Mouse (Mus musculus): ENCODE data around the gene Commd4.
"Not testable (repeated sequence)": the region's sequence is repeated elsewhere in the genome, so short reads cannot be mapped to it uniquely, and the experiment has no call there.

Gene Commd4

GRCm38 (mm10) chr9:57158013-57158470, at the start of gene Commd4:
Gene Commd4 (minus strand): TSS chr9:57158331.
- DNase-seq (ENCODE audit: low read depth): peak; percentile 95

DNA sequence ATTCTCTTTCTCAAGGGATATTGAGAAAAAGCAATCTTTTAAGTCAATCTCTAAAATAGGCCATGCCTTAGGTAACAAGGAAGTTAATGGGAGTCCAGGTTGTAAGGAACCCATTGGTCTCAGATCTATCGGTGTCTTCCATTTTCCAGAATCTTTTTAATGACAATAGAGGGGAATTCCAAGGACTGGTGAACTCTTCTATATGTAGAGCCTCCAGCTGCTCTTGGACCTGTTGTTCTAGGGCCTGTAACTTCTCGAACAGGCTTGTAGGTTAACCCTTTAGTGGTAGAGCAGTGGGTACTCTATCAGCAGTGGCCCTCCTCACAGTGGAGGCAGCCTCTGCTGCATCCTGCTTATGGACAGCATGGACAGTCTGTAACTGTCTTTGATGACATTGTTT, 48.8 kb upstream of the Commd4 start:
- no peak for DNase-seq (ENCODE audit: low read depth)

DNA sequence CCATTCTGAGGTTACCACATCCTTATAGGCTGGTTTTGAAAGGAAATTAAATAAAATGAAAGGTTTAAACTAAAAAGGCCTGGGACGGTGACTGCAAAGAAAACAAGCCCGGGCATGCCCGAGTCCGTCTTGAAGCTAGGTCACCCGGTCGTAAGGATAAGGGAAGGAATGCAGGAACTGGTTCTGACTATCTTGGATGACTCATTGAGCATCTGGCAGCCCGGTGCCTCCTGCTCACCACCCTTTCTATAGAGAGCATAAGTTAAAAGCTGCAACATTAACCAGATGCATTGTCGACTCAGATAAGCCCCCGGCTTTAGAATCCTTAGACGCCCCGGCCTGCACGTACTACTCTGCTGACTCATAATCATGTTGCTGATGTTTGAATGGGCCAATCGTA, 45.4 kb upstream of the Commd4 start:
- not testable (repeated sequence) for DNase-seq (ENCODE audit: low read depth)

DNA sequence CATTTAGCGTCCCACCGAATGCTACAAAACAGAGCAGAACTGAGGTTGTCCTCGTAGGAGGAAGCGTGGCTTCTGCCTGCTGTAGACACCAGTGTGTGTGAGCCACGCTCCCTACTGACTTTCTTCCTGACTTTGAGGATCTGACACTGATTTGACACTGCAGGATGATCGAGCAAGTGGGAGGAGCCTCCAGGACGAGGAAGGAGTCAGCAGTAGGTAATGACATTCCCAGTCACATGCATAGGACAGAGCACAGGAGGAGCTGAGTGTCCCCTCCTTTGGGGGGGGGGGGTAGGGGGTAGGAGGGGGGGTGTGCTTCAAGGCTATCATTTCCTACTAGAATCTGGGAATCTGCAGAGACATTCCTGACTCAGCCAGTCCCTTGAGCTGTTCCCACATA, 44.9 kb upstream of the Commd4 start:
- DNase-seq (ENCODE audit: low read depth): no peak

GRCm38 (mm10) chr9:57197414-57197813, 39.3 kb upstream of the Commd4 start:
- no peak for DNase-seq (ENCODE audit: low read depth)

- DNase-seq (ENCODE audit: low read depth): peak; percentile 63
These were observed 38.6 kb upstream of the Commd4 start for GRCm38 (mm10) chr9:57196708-57197107.

GRCm38 (mm10) chr9:57168411-57168810, 10.3 kb upstream of the Commd4 start:
- DNase-seq (ENCODE audit: low read depth): peak; percentile 60

- DNase-seq (ENCODE audit: low read depth): no peak
These were observed 8.0 kb upstream of the Commd4 start for GRCm38 (mm10) chr9:57166173-57166572.

- no peak for DNase-seq (ENCODE audit: low read depth)
These were observed 5.0 kb upstream of the Commd4 start for GRCm38 (mm10) chr9:57163137-57163536.

DNA sequence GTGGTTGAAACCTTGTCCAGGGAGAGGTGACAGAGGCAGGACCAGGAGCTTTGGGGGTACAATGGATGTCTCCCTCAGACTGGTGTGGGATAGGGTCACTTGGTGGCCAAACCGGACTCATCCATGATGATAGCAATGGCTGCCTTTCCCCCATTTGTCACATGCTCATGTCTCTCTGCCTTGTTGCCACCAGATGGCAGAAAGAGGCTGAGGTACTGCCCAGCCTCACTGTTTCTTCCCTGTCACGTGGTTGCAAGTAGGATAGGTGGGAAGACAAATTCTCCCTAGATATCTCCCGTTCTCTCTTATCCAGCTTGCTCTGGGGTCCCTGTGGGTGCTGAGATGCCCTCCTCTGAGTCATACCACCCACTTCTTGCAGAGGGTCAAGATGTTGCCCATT, 4.4 kb upstream of the Commd4 start:
- DNase-seq (ENCODE audit: low read depth): peak; percentile 78

- DNase-seq (ENCODE audit: low read depth): no peak
These were observed 375 bp upstream of the Commd4 start for GRCm38 (mm10) chr9:57158506-57158905.

DNA sequence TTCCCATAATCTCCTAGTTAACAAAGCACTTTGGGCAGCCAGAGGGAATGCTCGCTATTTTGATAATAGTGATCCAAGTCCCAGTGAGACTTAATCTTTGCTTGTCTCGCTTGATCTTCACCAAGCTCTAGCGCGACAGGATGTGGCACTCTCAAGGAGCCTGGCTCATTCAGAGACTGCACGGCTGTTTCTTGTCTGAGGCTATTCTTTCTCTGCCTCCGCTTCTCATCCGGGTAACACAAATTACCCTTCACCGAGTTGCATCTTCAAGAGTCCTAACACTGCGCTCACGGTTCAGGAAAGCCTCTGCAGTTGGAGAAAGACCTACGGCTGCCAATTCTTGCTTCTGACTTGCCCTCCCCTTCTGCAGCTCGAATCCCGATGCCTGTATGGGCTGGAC, 632 bp downstream of the Commd4 start:
- peak; percentile 34 for DNase-seq (ENCODE audit: low read depth)

DNA sequence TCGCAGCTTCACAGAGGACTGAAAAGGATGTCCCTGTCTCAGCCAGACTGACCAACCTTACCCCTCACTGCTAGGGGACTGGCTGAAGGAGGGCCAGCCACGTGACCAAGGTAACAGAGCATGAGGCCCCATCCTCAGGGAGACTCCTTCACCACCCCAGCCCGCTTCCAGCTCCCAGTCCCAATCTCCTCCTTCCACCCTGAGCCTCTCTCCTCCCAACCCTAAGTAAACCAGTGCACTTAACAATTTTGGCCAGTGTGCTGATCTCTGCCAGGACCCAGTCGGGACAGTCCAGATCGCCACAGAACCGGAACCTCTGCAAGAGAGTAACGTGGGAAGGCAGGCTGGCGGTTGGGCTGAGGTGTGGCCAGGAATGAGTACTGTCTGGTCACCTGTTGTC, 1.3 kb downstream of the Commd4 start:
- DNase-seq (ENCODE audit: low read depth): no peak

DNA sequence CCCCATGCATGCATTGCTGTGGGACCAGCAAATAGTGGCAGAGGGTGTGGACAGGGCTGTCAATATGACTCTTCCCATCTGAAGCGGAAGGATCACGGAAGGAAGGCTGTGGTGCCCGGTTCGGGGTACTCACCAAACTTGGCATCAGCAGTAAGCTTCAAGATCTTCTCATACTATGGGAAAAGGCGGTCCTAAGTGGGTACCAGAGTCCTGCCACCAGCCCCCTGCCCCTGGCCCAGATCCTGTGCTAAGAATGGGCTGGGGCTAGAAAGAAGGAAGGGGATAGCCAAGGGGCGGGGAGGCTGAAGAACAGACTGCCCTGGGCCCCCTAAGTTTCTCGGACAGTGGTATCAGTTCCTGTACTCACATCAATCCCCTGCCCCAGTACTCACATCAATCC, 1.7 kb downstream of the Commd4 start:
- no peak for DNase-seq (ENCODE audit: low read depth)

DNA sequence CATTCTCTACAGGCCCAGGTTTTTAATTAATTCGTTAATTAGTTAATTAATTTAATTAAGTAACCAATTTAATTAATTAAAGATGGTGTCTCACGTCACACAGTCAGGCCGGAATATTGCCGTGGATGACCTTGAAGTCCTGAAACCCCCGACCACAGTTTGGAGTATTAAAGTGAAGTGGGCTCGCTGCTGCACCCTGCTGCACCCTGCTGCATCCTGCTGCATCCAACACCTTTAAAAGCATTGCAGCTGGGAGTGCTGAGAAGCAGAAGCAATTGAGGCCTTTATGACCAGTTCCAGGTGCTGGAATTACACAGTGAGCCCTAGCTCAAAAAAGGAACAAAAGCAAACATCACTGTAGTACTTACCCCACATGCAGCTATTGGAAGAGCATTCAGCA, 5.8 kb downstream of the Commd4 start:
- peak; percentile 23 for DNase-seq (ENCODE audit: low read depth)

DNA sequence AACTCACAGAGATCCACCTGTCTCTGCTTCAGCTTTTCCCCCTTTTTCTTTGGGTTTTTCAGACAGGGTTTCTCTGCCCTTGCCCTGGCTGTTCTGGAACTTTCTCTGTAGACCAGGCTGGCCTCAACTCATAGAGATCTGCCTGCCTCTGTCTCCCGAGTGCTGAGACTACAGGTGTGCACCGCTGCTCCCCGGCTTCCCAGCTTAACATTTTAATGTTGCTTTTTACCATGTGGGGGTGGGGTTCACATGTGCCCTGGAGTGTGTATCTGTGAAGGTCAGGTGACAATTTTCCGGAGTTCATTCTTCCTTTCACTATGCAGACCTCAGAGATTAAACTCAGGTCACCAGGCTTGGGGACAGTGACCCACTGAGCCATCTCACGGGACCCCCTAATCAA, 7.9 kb downstream of the Commd4 start:
- no peak for DNase-seq (ENCODE audit: low read depth)

DNA sequence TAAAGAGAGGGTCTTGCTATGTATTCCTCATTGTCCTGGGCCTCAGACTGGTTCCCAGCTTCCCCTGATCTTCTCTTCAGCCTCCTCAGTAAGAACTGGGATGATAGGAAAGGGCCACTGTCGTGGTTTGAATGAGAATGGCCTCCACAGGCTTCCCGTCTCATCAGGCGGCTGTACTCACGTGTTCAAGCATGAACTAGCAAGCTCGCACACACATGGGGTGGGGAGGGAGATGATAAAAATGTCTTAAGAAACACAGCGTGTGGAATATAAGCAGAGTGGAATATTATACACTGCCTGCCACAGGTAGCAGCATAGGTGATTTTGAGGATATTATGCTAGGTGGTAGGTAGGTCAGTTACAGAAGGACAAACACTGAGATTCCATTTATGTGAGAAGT, 9.1 kb downstream of the Commd4 start:
- no peak for DNase-seq (ENCODE audit: low read depth)

- DNase-seq (ENCODE audit: low read depth): peak; percentile 92
These were observed 9.8 kb downstream of the Commd4 start, which contains the start of gene Neil1 for GRCm38 (mm10) chr9:57148144-57148878. Gene Neil1 (minus strand): TSS chr9:57148305.

GRCm38 (mm10) chr9:57147205-57148143, 10.7 kb downstream of the Commd4 start:
- DNase-seq (ENCODE audit: low read depth): peak; percentile 32

DNA sequence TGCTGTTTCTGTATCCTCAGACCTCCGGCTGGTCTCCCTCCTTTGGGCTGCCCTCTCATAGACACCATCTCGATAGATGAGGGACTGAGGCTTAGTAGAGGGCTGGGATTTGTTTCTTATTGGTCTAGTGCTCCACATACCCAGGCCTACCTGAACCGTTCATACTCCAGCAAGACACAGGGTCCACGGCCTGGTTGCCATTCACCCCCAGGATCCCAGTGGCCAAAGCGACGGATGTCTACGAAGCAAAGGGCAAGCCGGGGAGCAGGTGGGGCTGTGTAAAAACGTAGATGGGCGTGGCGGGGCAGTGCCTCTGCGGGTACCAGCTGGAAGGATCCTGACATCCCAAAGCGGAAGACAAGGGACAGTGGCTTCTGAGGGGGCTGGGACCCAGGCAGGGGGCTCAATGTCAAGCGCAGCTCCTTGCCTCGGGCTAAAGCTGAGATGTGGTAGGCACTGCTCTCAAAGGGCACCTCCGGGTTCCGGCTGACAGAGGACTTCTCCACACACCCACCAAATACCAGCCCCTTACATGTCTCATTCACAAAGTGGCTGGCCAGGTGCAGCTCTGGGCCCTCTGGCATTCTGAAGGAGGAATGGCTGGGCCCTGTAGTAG, 11.6 kb downstream of the Commd4 start:
- no peak for DNase-seq (ENCODE audit: low read depth)

DNA sequence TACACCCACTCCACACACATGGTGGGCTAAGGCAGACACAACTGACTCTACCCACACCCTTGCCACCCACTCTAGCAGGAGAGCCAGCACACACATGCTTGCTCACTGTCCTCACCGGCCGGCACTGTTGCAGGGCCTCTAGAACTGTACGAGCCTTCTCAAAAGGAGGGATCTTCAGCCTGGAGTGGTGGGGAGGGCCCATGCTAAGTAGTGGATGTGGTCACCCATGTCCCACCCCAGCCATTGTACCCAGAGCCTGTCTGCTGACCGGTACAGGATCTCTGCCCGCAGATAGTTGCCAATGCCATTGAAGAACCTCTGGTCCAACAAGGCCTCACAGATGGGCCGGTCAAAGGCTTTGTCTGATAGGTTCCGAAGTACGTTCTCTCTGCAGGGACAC, 13.3 kb downstream of the Commd4 start:
- DNase-seq (ENCODE audit: low read depth): no peak

DNA sequence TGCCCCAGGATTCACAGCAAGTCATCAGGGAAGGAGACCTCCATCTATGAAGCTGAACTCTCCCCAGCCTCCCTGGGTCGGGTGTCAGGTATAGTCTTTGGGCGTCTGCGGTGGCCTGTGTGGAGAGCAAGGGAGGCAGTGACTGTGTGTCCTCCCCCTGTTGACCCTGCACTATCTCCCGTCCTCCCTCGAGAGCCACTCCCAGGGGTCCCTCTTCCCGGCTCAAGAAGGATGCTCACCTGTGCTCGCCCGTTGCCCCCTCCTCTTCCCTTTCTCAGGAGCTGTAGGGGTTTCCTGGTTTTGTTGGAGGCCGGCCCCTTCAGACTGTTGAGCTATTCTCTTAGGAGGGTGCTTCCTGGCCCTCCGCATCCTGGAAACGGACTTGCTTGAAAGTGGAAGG, 14.9 kb downstream of the Commd4 start:
- no peak for DNase-seq (ENCODE audit: low read depth)
